Mouse (Mus musculus): ENCODE measurements at regions not wholly inside any gene's neighbourhood (a gene's known extent, or its start where the extent isn't known, plus 50 kb on each side); places are given as distances from the start of the nearest gene placed in this dataset.

DNA sequence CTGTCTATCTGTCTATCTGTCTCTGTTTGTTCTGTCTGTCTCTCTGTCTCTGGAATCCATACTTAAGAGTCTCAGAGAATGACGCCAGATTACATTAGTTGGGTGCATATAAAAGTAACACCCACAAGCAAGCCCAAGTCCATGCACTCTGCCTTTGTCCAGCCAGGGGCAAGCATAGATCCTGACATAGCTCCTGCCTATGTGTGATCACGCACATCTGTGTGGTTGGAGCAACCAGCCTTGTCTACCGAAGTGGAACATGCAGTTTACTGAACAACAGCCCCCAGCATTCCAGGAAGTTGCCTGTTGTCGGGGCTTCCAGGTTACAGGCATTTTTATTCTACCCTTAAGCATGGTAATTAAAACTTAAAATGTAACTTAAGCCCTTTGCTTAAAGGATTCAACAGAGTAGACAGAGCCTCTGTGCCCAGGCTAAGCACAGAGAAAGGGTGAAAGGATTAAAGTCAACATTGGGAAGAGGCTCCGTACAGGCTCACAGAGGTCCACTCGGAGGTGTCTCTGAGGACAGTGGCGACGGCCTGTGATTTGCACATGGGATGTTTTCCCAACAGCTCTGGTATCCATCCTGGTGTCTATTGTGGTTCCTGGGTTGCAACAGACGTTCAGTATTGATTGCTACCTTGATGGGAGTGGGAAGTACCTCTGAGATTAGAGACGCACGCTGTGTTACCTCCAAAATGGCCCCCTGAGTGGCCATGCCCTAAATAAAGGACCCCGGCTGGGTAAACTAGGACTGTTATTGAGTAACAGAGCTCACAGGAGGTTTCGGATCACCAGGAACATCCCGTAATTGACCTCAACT lies 363.6 kb downstream of the Ajap1 start:
- no peak overlapping the region for H3K4me2 ChIP-seq (ENCODE audit: low read depth, low read length)
- H3K4me1 ChIP-seq (ENCODE audit: insufficient read depth): no peaks in the 10 kb centered on the region
- no peak overlapping the region for H3K9ac ChIP-seq (replicated peaks)
- no peaks in the 10 kb centered on the region for H3K9me3 ChIP-seq (ENCODE audit: low read length)
- H3K4me3 ChIP-seq (ENCODE audit: low read depth, low read length): no peak overlapping the region
- H3K27ac ChIP-seq (ENCODE audit: low read depth): no peak overlapping the region
- DNase-seq (no peak), ATAC-seq (no peak; the same call in 1 of the 2 replicates)
- H3K36me3 ChIP-seq (replicated peaks; ENCODE audit: insufficient read depth, low read length): no peaks in the 10 kb centered on the region
- whole genome bisulfite sequencing (ENCODE audit: insufficient replicate concordance): 60% methylated on average over 14 of the region's 14 CpGs
- TF ChIP-seq CTCF (IDR thresholded peaks at IDR 0.05; ENCODE audit: low read depth) (no peak), EP300 (IDR thresholded peaks at IDR 0.05; ENCODE audit: low read depth) (no peak)
- no peaks in the 10 kb centered on the region for H3K27me3 ChIP-seq (ENCODE audit: insufficient read depth, low read length)

DNA sequence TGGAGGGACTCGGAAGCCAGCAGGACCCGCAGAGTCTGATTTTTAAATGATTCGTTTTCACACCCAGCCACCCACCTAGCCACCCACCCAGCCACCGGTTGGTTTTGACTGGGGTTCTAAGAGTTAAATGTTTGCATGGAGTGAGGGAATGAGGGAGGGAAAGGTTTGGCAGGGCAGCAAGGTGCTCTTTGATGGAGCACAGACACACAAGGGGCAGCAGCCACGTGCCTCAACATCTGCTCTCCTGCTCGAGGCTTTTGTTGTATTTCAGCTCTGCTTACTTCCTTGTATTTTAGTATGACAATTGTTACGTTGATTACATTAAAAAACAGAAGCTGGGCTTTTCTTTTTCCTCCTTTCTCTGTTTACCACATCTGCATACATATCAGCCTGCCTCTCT lies 367.6 kb downstream of the Ajap1 start:
- H3K9me3 ChIP-seq (ENCODE audit: low read length): no peaks in the 10 kb centered on the region
- 62% methylated on average over 7 of the region's 7 CpGs for WGBS (ENCODE audit: insufficient replicate concordance)
- ATAC-seq (no peak), DNase-seq (no peak)
- H3K9ac ChIP-seq (replicated peaks): no peak overlapping the region
- H3K36me3 ChIP-seq (replicated peaks; ENCODE audit: insufficient read depth, low read length): no peaks in the 10 kb centered on the region
- no peak overlapping the region for H3K4me2 ChIP-seq (ENCODE audit: low read depth, low read length)
- H3K4me3 ChIP-seq (ENCODE audit: low read depth, low read length): no peak overlapping the region
- no peak for TF ChIP-seq EP300 (IDR thresholded peaks at IDR 0.05; ENCODE audit: low read depth)
- TF ChIP-seq CTCF (IDR thresholded peaks at IDR 0.05; ENCODE audit: low read depth): no peak
- no peak overlapping the region for H3K27ac ChIP-seq (ENCODE audit: low read depth)
- H3K4me1 ChIP-seq (ENCODE audit: insufficient read depth): no peaks in the 10 kb centered on the region
- H3K27me3 ChIP-seq (ENCODE audit: insufficient read depth, low read length): no peaks in the 10 kb centered on the region

DNA sequence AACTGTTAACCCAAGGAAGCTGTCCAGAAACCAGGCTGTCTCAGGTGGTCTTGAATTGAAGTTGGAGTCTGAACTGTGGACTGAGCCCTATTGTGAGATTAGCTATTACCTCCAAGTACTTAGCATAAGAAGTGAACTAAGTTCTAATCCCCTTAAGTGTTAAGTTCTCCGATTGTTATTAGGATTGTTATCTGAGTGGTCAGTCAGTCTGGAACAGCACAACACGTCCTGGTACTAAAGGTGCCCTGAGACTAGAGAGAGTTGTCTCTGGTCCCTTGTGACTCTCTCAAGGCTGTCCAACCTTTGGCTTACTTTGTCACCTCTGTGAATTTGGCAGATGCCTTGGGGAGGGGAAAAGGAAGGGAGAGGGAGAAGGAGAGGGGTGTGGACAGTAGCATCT lies 369.0 kb downstream of the Ajap1 start:
- H3K27ac ChIP-seq (ENCODE audit: low read depth): no peak overlapping the region
- no peak overlapping the region for H3K9ac ChIP-seq (replicated peaks)
- DNase-seq: no peak
- no peak for TF ChIP-seq EP300 (IDR thresholded peaks at IDR 0.05; ENCODE audit: low read depth)
- TF ChIP-seq CTCF (IDR thresholded peaks at IDR 0.05; ENCODE audit: low read depth): no peak
- WGBS (ENCODE audit: insufficient replicate concordance): 73% methylated on average over 2 of the region's 2 CpGs
- H3K9me3 ChIP-seq (ENCODE audit: low read length): no peaks in the 10 kb centered on the region
- ATAC-seq: no peak
- H3K4me2 ChIP-seq (ENCODE audit: low read depth, low read length): no peak overlapping the region
- no peaks in the 10 kb centered on the region for H3K4me1 ChIP-seq (ENCODE audit: insufficient read depth)
- no peaks in the 10 kb centered on the region for H3K27me3 ChIP-seq (ENCODE audit: insufficient read depth, low read length)
- no peak overlapping the region for H3K4me3 ChIP-seq (ENCODE audit: low read depth, low read length)
- no peaks in the 10 kb centered on the region for H3K36me3 ChIP-seq (replicated peaks; ENCODE audit: insufficient read depth, low read length)

DNA sequence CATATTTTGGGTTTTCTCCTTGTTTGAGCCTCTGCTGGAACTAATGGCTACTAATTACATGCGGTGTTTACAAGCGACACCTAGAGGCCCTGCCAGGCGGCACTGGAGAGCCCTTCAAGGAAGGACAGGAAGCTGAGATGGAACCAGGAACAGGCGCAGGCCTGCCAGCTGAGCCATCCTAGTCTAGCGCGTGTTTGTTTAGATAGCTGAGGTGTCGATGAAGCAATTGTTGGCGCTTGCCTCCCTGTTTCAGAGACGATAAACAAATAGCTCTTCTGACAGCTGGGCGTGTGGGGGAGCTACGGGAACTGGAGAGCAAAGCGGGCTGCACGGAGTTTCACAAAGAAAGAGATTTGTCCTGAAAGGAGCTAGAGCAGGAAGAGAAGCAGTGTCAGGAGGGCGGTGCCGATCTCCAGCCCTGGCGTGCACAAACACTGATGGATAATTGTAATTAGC lies 372.3 kb downstream of the Ajap1 start:
- WGBS (ENCODE audit: insufficient replicate concordance): 36% methylated on average over 16 of the region's 16 CpGs
- no peak overlapping the region for H3K9ac ChIP-seq (replicated peaks)
- H3K9me3 ChIP-seq (ENCODE audit: low read length): no peaks in the 10 kb centered on the region
- no peak for TF ChIP-seq EP300 (IDR thresholded peaks at IDR 0.05; ENCODE audit: low read depth)
- TF ChIP-seq CTCF (IDR thresholded peaks at IDR 0.05; ENCODE audit: low read depth): 0 out of 2 replicates have a peak, but pooled peaks have one; percentile 6
- H3K4me1 ChIP-seq (ENCODE audit: insufficient read depth): no peaks in the 10 kb centered on the region
- no peak overlapping the region for H3K4me2 ChIP-seq (ENCODE audit: low read depth, low read length)
- H3K36me3 ChIP-seq (replicated peaks; ENCODE audit: insufficient read depth, low read length): no peaks in the 10 kb centered on the region
- H3K27me3 ChIP-seq (ENCODE audit: insufficient read depth, low read length): no peaks in the 10 kb centered on the region
- H3K4me3 ChIP-seq (ENCODE audit: low read depth, low read length): no peak overlapping the region
- ATAC-seq: no peak
- DNase-seq: no peak
- no peak overlapping the region for H3K27ac ChIP-seq (ENCODE audit: low read depth)

DNA sequence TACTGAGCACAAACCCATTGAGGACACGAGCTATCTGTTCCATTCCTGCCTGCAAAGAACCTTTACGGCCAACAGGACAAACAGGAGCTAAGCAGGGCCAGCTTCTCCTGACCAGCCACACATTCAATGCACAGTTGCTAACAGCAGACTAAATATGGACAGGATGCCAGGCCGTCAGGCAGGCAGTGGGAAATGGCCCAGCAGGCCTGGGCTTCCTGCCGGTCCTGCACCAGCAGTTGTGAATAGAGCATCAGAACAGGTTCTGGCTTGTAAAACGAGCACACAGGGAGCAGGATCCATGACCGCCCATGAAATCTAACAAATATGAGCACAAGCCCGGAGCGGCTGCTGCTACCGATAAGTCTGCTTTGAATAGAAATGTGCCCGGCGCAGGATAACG lies 384.0 kb downstream of the Ajap1 start:
- Histone ChIP-seq H3K27me3 (ENCODE audit: insufficient read depth, low read length) (no peaks in the 10 kb centered on the region), H3K9me3 (ENCODE audit: low read length) (no peaks in the 10 kb centered on the region), H3K4me3 (ENCODE audit: low read depth, low read length) (no peak overlapping the region), H3K27ac (ENCODE audit: low read depth) (no peak overlapping the region), H3K4me2 (ENCODE audit: low read depth, low read length) (no peak overlapping the region), H3K4me1 (ENCODE audit: insufficient read depth) (no peaks in the 10 kb centered on the region), H3K36me3 (replicated peaks; ENCODE audit: insufficient read depth, low read length) (no peaks in the 10 kb centered on the region), H3K9ac (replicated peaks) (no peak overlapping the region)
- ATAC-seq (no peak), DNase-seq (no peak)
- TF ChIP-seq CTCF (IDR thresholded peaks at IDR 0.05; ENCODE audit: low read depth): no peak
- no peak for TF ChIP-seq EP300 (IDR thresholded peaks at IDR 0.05; ENCODE audit: low read depth)
- WGBS (ENCODE audit: insufficient replicate concordance): 71% methylated on average over 12 of the region's 12 CpGs

DNA sequence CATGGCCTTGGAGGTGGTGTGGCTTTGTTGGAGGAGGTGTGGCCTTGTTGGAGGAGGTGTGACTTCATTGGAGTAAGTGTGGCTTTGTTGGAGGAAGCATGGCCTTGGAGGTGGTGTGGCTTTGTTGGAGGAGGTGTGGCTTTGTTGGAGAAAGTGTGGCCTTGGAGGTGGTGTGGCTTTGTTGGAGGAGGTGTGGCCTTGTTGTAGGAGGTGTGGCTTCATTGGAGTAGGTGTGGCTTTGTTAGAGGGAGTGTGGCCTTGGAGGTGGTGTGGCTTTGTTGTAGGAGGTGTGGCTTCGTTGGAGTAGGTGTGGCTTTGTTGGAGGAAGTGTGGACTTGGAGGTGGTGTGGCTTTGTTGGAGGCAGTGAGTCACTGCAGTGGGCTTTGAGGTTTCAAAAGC lies 385.0 kb downstream of the Ajap1 start:
- ATAC-seq (no peak), DNase-seq (no peak)
- H3K36me3 ChIP-seq (replicated peaks; ENCODE audit: insufficient read depth, low read length): no peaks in the 10 kb centered on the region
- H3K9me3 ChIP-seq (ENCODE audit: low read length): no peaks in the 10 kb centered on the region
- no peaks in the 10 kb centered on the region for H3K4me1 ChIP-seq (ENCODE audit: insufficient read depth)
- H3K9ac ChIP-seq (replicated peaks): no peak overlapping the region
- no peak overlapping the region for H3K27ac ChIP-seq (ENCODE audit: low read depth)
- no peak for TF ChIP-seq CTCF (IDR thresholded peaks at IDR 0.05; ENCODE audit: low read depth)
- TF ChIP-seq EP300 (IDR thresholded peaks at IDR 0.05; ENCODE audit: low read depth): no peak
- no peak overlapping the region for H3K4me2 ChIP-seq (ENCODE audit: low read depth, low read length)
- no peaks in the 10 kb centered on the region for H3K27me3 ChIP-seq (ENCODE audit: insufficient read depth, low read length)
- no peak overlapping the region for H3K4me3 ChIP-seq (ENCODE audit: low read depth, low read length)
- 64% methylated on average over 1 of the region's 1 CpGs for WGBS (ENCODE audit: insufficient replicate concordance)
